In the genomic region with DNA sequence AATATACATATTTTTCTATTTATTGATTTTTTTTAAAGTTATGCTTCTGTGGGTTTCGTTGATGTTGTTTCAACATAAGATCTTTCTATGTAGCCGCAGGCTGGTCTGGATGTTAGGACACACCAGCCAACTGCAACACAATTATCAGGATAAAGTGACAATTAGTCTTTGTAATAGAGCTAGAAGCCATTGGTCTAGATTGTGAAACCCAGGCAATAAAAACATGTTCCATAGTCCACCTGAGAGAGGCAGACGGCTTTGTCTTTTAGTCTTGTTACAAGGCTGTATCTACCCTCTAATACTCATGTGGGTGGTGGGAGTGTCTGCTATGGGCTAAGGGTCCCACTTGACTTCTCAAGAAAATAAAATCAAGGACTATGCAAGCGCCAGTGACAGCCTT, we compare ENCODE assay signal across 25 mouse cellular contexts. TPM values are rescaled to one million over a fixed set of nuclear protein-coding genes. Genes with fewer than 3 reads are reported as not detected.
DNase-seq lines count a peak whose midpoint lies in the region; ATAC-seq lines count a peak whose summit lies in the region.
"Had no signal": no experiment of that assay in that cellular context is flagged by ENCODE, and none has a peak within 500 bp of the region (broad histone marks: within the 10 kb centered on the region; RNA-seq: fewer than 3 reads in every experiment).

No protein-coding gene starts in this region.

- H3K9me3 ChIP-seq in midbrain, embryonic 11.5 days (ENCODE audit: control insufficient read depth, low read length) = no peaks in the 10 kb centered on the region
- no peaks in the 10 kb centered on the region for H3K9me3 ChIP-seq in midbrain, embryonic 10.5 days (replicated peaks)
- no peaks in the 10 kb centered on the region for H3K9me3 ChIP-seq in intestine, embryonic 16.5 days (ENCODE audit: control insufficient read depth, low read length)
- H3K9me3 ChIP-seq: embryonic facial prominence, embryonic 10.5 days; embryonic facial prominence, embryonic 12.5 days; forebrain, embryonic 10.5 days; forebrain, embryonic 12.5 days; G1E had no signal

- H3K27me3 ChIP-seq in midbrain, embryonic 11.5 days (ENCODE audit: control insufficient read depth, insufficient read depth, low read length) = no peaks in the 10 kb centered on the region
- H3K27me3 ChIP-seq in midbrain, embryonic 10.5 days (ENCODE audit: low read depth, poor library complexity, severe bottlenecking) = no peaks in the 10 kb centered on the region
- H3K27me3 ChIP-seq in intestine, embryonic 16.5 days (replicated peaks; ENCODE audit: control insufficient read depth, insufficient read depth, low read length) = no peaks in the 10 kb centered on the region
- H3K27me3 ChIP-seq: CH12.LX; embryonic facial prominence, embryonic 12.5 days; forebrain, embryonic 12.5 days had no signal

- H3K9ac ChIP-seq in midbrain, embryonic 11.5 days (ENCODE audit: low read length) = no peak overlapping the region
- H3K9ac ChIP-seq in intestine, embryonic 16.5 days (ENCODE audit: low read depth, low read length) = no peak overlapping the region
- H3K9ac ChIP-seq: embryonic facial prominence, embryonic 12.5 days; forebrain, embryonic 12.5 days had no signal

- ATAC-seq in midbrain, embryonic 11.5 days (ENCODE audit: low FRiP score) = no peak
- peak; percentile 94 for ATAC-seq in intestine, embryonic 16.5 days
- ATAC-seq: activated CD4-positive, CD25-positive, alpha-beta regulatory T cell, adult 4 months; CD4-positive, CD25-positive, alpha-beta regulatory T cell, adult 4 months; forebrain, embryonic 14.5 days; forebrain, embryonic 16.5 days; Patski had no signal

- WGBS in midbrain, embryonic 11.5 days = 94% methylated on average over 4 of the region's 4 CpGs
- WGBS in midbrain, embryonic 10.5 days = 89% methylated on average over 4 of the region's 4 CpGs
- 78% methylated on average over 4 of the region's 4 CpGs for WGBS in intestine, embryonic 16.5 days

- no peak overlapping the region for H3K4me3 ChIP-seq in midbrain, embryonic 11.5 days (ENCODE audit: low read depth, low read length)
- no peak overlapping the region for H3K4me3 ChIP-seq in midbrain, embryonic 10.5 days
- no peak overlapping the region for H3K4me3 ChIP-seq in intestine, embryonic 16.5 days (ENCODE audit: low read length)
- H3K4me3 ChIP-seq: embryonic facial prominence, embryonic 10.5 days; embryonic facial prominence, embryonic 12.5 days; forebrain, embryonic 10.5 days; forebrain, embryonic 12.5 days had no signal

- DNase-seq in midbrain, embryonic 11.5 days (ENCODE audit: low spot score, missing footprints) = peak; percentile 76
- no peak for DNase-seq in midbrain, embryonic 10.5 days (ENCODE audit: low spot score)
- no peak for DNase-seq in thymus, postnatal 0 days (ENCODE audit: low spot score)
- DNase-seq in left cerebral cortex, adult 18-20 months (ENCODE audit: low spot score in 2 of 2) = no peak
- DNase-seq: adrenal gland, adult 8-10 months; adrenal gland, postnatal 14 days; adrenal gland, postnatal 36 days; B cell, adult 2 months; cerebellum, adult 11-12 months; cerebellum, adult 2 months; cerebellum, adult 9-10 months; cerebellum, postnatal 10 days; cerebellum, postnatal 25 days had no signal

- H3K36me3 ChIP-seq in midbrain, embryonic 11.5 days (ENCODE audit: control insufficient read depth, insufficient read depth, low read length) = no peaks in the 10 kb centered on the region
- no peaks in the 10 kb centered on the region for H3K36me3 ChIP-seq in midbrain, embryonic 10.5 days
- H3K36me3 ChIP-seq in intestine, embryonic 16.5 days (ENCODE audit: control insufficient read depth, insufficient read depth, low read length) = no peaks in the 10 kb centered on the region
- H3K36me3 ChIP-seq: embryonic facial prominence, embryonic 10.5 days; embryonic facial prominence, embryonic 12.5 days; forebrain, embryonic 10.5 days; forebrain, embryonic 12.5 days; G1E had no signal

- no peak overlapping the region for H3K27ac ChIP-seq in midbrain, embryonic 11.5 days (ENCODE audit: low read depth, low read length)
- H3K27ac ChIP-seq in midbrain, embryonic 10.5 days (replicated peaks) = no peak overlapping the region
- peak overlapping the region; percentile 2; the same call in 1 of the 2 replicates for H3K27ac ChIP-seq in intestine, embryonic 16.5 days (ENCODE audit: low read length)
- H3K27ac ChIP-seq: embryonic facial prominence, embryonic 10.5 days; embryonic facial prominence, embryonic 12.5 days; forebrain, embryonic 10.5 days; forebrain, embryonic 12.5 days had no signal

- H3K4me2 ChIP-seq in midbrain, embryonic 11.5 days = no peak overlapping the region
- H3K4me2 ChIP-seq in intestine, embryonic 16.5 days (ENCODE audit: low read depth, low read length) = no peak overlapping the region
- H3K4me2 ChIP-seq: embryonic facial prominence, embryonic 12.5 days; forebrain, embryonic 12.5 days had no signal

- H3K4me1 ChIP-seq in midbrain, embryonic 11.5 days (ENCODE audit: control insufficient read depth, insufficient read depth, low read length) = no peaks in the 10 kb centered on the region
- no peaks in the 10 kb centered on the region for H3K4me1 ChIP-seq in midbrain, embryonic 10.5 days
- H3K4me1 ChIP-seq in intestine, embryonic 16.5 days (ENCODE audit: control insufficient read depth, insufficient read depth, low read length) = no peaks in the 10 kb centered on the region
- H3K4me1 ChIP-seq: embryonic facial prominence, embryonic 10.5 days; embryonic facial prominence, embryonic 12.5 days; forebrain, embryonic 10.5 days; forebrain, embryonic 12.5 days had no signal

RNA-seq across cellular contexts. Expression of a gene that starts 16.4 kb away (rescaled TPM):
- 31.6 and 38.0 TPM in 2 replicates for polyA plus RNA-seq in midbrain, embryonic 11.5 days (2014; fragmentation: Nextera tagmentation; extraction: Ambion mirVana)
- polyA plus RNA-seq in midbrain, embryonic 10.5 days (2016; fragmentation: Nextera tagmentation; extraction: Ambion mirVana) = 32.9 and 36.7 TPM in 2 replicates
- polyA plus RNA-seq in intestine, embryonic 16.5 days (2015; fragmentation: Nextera tagmentation; extraction: Ambion mirVana) = 13.5 and 16.6 TPM in 2 replicates
- polyA plus RNA-seq in thymus, postnatal 0 days (2015; fragmentation: Nextera tagmentation; extraction: Ambion mirVana) = 13.7 and 18.9 TPM in 2 replicates
- total RNA-seq in left cerebral cortex, adult 18-20 months (2021) = 10 to 100 TPM; 39.3 to 40.7 TPM
